Mouse (Mus musculus) forebrain, embryonic 12.5 days (tissue): Measurements from ENCODE around the gene Hspa12a. TPM values are rescaled to one million over a fixed set of nuclear protein-coding genes. Genes with fewer than 3 reads are reported as not detected.

Experiments used
- ATAC-seq: fragments of 200-750 bp; cut with Nextera tagmentation; 2 replicates; pipeline ENCODE4 v1.8.0; 2017; ENCODE audit warnings: moderate TSS enrichment; ENCODE audit not compliant: low FRiP score
- H3K27ac ChIP-seq: fragments of 300-500 bp; sonication (generic); 2 replicates; pipeline ENCODE4 v1.5.1; 2016; ENCODE audit warnings: mild to moderate bottlenecking
- H3K27me3 ChIP-seq: fragments of 300-500 bp; sonication (generic); 2 replicates; pipeline ENCODE4 v1.6.1; 2016; ENCODE audit warnings: mild to moderate bottlenecking
- H3K36me3 ChIP-seq: fragments of 300-500 bp; sonication (generic); replicated peaks from 2 replicates; pipeline ENCODE4 v1.6.1; 2016; ENCODE audit warnings: mild to moderate bottlenecking
- H3K4me1 ChIP-seq: fragments of 300-500 bp; sonication (generic); 2 replicates; pipeline ENCODE4 v1.6.1; 2016
- H3K4me2 ChIP-seq: fragments of 300-500 bp; sonication (generic); 2 replicates; pipeline ENCODE4 v1.6.1; 2016; ENCODE audit warnings: mild to moderate bottlenecking, moderate library complexity
- H3K4me3 ChIP-seq: fragments of 300-500 bp; sonication (generic); replicated peaks from 2 replicates; pipeline ENCODE4 v1.5.1; 2016; ENCODE audit warnings: mild to moderate bottlenecking
- H3K9ac ChIP-seq: fragments of 300-500 bp; sonication (generic); 2 replicates; pipeline ENCODE4 v1.6.1; 2016; ENCODE audit warnings: mild to moderate bottlenecking
- H3K9me3 ChIP-seq: fragments of 300-500 bp; sonication (generic); 2 replicates; pipeline ENCODE4 v1.6.1; 2016
- WGBS: fragments of 180-500 bp; shearing (Covaris S2); methylation state at CpG from one replicate; pipeline ENCODE4 v1.1.7; 2016; 5-methylcytosine and 5-hydroxymethylcytosine counted together
- polyA plus RNA-seq: library from polyadenylated mRNA; unstranded; fragments of >200 nt; fragmentation: Nextera tagmentation; extraction: Ambion mirVana; gene quantifications from 2 replicates; pipeline ENCODE4 v1.2.1, GENCODE M21; 2016

Hspa12a gene
- polyA plus RNA-seq, 1 experiment from 2014 or later: 17.0 TPM

DNA sequence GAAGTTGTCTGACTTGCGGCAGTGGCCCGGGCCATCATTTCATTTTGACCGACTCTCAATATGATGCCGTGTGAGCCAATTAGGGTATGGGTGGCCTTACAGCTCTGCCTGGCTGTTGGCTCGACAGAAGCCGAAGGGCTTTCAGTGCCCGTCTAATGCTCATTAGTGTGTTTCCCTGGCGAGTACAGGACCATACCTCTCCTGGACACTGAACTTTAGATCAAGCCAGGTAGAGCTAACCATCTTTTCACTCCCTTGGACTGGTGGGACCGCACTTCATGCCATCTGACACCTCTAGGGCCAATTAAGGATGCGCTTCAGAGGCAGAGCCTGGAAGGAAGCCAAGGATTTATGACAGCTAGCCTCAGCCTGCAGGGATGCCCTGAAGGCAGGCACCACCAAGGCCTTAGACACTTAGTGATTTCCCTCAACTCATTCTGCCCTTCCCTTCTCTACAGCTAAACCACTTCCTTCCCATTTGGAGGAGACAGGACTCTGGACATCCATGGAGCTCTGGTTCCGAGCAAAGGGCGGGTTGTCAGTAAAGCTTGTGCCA, 148.3 kb downstream of the Hspa12a start:
- Histone ChIP-seq H3K4me2 (no peak overlapping the region), H3K27me3 (no peaks in the 10 kb centered on the region), H3K9ac (no peak overlapping the region), H3K9me3 (no peaks in the 10 kb centered on the region), H3K4me3 (no peak overlapping the region), H3K36me3 (peaks cover 10% of the 10 kb centered on the region), H3K4me1 (peaks cover 10% of the 10 kb centered on the region; the same call in 1 of the 2 replicates), H3K27ac (no peak overlapping the region)
- no peak for ATAC-seq
- 66% methylated on average over 12 of the region's 12 CpGs for WGBS

DNA sequence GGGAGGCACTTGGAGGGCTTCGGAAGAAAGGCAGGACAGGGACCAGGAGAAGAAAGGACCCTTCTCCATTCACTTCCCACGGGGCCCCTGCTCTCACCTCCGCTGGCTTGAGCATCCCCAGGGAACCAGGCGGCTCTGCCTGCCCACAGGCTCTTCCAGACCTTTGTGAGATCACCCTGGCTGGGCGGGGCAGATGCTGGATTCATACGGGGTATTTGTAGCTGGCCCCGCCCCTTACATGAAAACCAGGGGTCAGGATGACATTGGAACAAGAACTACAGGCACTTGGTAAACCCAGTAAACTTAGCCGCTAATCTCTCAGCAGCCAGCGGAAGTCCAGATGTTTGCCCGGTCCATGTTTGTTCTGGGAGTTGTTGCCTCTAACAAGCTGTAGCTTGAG, 149.2 kb downstream of the Hspa12a start, which contains the start of gene 1700019N19Rik:
TSS of gene 1700019N19Rik (minus strand) at position 178 of the 400 bp plus-strand sequence.
- H3K27ac ChIP-seq: no peak within 1 kb of the TSS
- no peak within 1 kb of the TSS for H3K4me3 ChIP-seq
- no peaks in the 10 kb centered on the region for H3K9me3 ChIP-seq
- peaks cover 10% of the 10 kb centered on the region; the same call in 1 of the 2 replicates for H3K4me1 ChIP-seq
- no peak within 1 kb of the TSS for H3K4me2 ChIP-seq
- WGBS: 54% methylated on average over 10 of the region's 10 CpGs
- H3K27me3 ChIP-seq: no peaks in the 10 kb centered on the region
- no peak for ATAC-seq
- H3K36me3 ChIP-seq: peaks cover under 1% of the 10 kb centered on the region; the same call in 1 of the 2 replicates
- H3K9ac ChIP-seq: no peak within 1 kb of the TSS

GRCm38 (mm10) chr19:58789194-58789593, 154.3 kb downstream of the Hspa12a start:
- Histone ChIP-seq H3K4me2 (no peak overlapping the region), H3K27me3 (no peaks in the 10 kb centered on the region), H3K27ac (peak overlapping the region; percentile 46; the same call in 1 of the 2 replicates), H3K36me3 (no peaks in the 10 kb centered on the region), H3K9ac (no peak overlapping the region), H3K9me3 (no peaks in the 10 kb centered on the region), H3K4me1 (no peaks in the 10 kb centered on the region), H3K4me3 (no peak overlapping the region)
- 80% methylated on average over 11 of the region's 11 CpGs for WGBS
- peak; percentile 36; the same call in 1 of the 2 replicates for ATAC-seq

DNA sequence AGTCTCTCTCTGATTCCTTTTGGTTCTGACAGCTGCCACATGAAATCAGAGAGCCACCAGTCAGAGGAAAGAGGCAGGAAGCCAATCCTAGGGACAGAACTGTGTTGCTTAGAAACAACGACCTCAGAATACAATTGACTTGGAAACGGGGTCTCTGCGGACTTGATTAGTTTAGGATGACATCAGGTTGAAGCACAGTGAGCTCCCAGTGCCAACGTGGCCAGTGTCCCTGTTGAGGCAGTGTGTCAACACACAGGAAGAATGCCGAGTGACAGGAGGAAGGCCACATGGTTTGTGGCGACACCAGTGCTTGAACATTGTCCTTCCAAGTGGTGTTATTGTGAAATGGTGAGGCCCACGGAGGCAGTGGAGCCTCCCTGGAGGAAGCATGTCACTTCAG, 159.5 kb downstream of the Hspa12a start:
- no peak overlapping the region for H3K27ac ChIP-seq
- no peak overlapping the region for H3K4me3 ChIP-seq
- no peaks in the 10 kb centered on the region for H3K9me3 ChIP-seq
- ATAC-seq: no peak
- H3K9ac ChIP-seq: no peak overlapping the region
- H3K4me1 ChIP-seq: peaks cover 10% of the 10 kb centered on the region; the same call in 1 of the 2 replicates
- no peak overlapping the region for H3K4me2 ChIP-seq
- H3K27me3 ChIP-seq: no peaks in the 10 kb centered on the region
- WGBS: 36% methylated on average over 7 of the region's 7 CpGs
- no peaks in the 10 kb centered on the region for H3K36me3 ChIP-seq

GRCm38 (mm10) chr19:58781566-58781965, 161.9 kb downstream of the Hspa12a start:
- H3K9me3 ChIP-seq: no peaks in the 10 kb centered on the region
- H3K4me3 ChIP-seq: no peak overlapping the region
- ATAC-seq: no peak
- peaks cover 10% of the 10 kb centered on the region; the same call in 1 of the 2 replicates for H3K4me1 ChIP-seq
- no peaks in the 10 kb centered on the region for H3K36me3 ChIP-seq
- no peaks in the 10 kb centered on the region for H3K27me3 ChIP-seq
- H3K9ac ChIP-seq: no peak overlapping the region
- no peak overlapping the region for H3K27ac ChIP-seq
- 21% methylated on average over 4 of the region's 4 CpGs for WGBS
- no peak overlapping the region for H3K4me2 ChIP-seq

GRCm38 (mm10) chr19:58776461-58776860, 167.0 kb downstream of the Hspa12a start:
- H3K27ac ChIP-seq: no peak overlapping the region
- no peak overlapping the region for H3K9ac ChIP-seq
- H3K4me1 ChIP-seq: 0 out of 2 replicates have a peak, but pooled peaks cover 2% of the 10 kb centered on the region
- no peaks in the 10 kb centered on the region for H3K27me3 ChIP-seq
- no peak for ATAC-seq
- no peak overlapping the region for H3K4me2 ChIP-seq
- WGBS: 81% methylated on average over 5 of the region's 5 CpGs
- no peaks in the 10 kb centered on the region for H3K9me3 ChIP-seq
- H3K4me3 ChIP-seq: no peak overlapping the region
- no peaks in the 10 kb centered on the region for H3K36me3 ChIP-seq

DNA sequence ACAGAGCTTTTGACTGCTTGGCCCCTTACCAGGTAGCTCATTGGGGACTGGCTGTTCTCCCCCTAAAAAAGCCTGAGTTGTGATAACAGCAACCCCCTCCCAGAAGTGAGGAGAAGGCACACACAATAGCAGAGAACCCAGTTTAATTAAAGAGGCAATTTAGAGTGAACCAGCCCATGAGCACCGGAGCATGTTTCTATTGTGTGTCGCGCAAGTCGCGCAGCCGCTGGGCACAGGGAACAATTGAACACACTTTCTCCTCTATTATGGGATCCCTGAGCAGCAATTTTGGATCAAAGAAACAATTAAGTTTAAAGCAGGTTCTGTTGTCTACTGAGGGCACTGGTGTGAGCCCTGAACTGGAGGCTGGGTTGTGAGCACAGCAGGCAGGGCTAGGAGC, 176.1 kb downstream of the Hspa12a start:
- H3K9ac ChIP-seq: no peak overlapping the region
- no peak for ATAC-seq
- H3K4me2 ChIP-seq: no peak overlapping the region
- H3K9me3 ChIP-seq: no peaks in the 10 kb centered on the region
- WGBS: 13% methylated on average over 6 of the region's 6 CpGs
- no peak overlapping the region for H3K27ac ChIP-seq
- no peak overlapping the region for H3K4me3 ChIP-seq
- H3K27me3 ChIP-seq: peaks cover 41% of the 10 kb centered on the region
- H3K4me1 ChIP-seq: peaks cover 13% of the 10 kb centered on the region; the same call in 1 of the 2 replicates
- no peaks in the 10 kb centered on the region for H3K36me3 ChIP-seq

- H3K9me3 ChIP-seq: no peaks in the 10 kb centered on the region
- no peak overlapping the region for H3K27ac ChIP-seq
- no peak overlapping the region for H3K9ac ChIP-seq
- peaks cover 13% of the 10 kb centered on the region; the same call in 1 of the 2 replicates for H3K4me1 ChIP-seq
- 11% methylated on average over 12 of the region's 12 CpGs for WGBS
- H3K36me3 ChIP-seq: no peaks in the 10 kb centered on the region
- peaks cover 31% of the 10 kb centered on the region for H3K27me3 ChIP-seq
- ATAC-seq: peak; percentile 55; the same call in 1 of the 2 replicates
- no peak overlapping the region for H3K4me3 ChIP-seq
- no peak overlapping the region for H3K4me2 ChIP-seq
These were observed 180.5 kb downstream of the Hspa12a start for GRCm38 (mm10) chr19:58762848-58763541.

DNA sequence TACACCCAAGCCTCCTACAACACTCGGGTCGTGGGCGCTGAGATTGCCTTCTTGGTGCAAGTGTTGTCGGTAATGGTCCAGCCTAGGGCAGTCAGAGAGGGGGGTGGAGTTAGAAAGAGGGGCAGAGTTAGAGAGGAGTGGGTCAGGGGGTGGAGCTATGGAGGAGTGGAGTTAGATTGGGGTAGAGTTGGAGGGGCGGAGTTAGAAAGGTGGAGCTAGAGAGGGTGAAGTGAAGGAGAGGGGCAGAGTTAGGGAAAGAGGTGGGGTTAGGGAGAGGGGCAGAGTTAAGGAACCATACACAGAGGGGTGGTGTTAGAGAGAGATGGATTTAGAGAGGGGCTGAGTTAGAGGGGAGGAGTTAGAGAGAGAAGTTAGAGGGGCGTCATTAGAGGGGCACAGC, 181.1 kb downstream of the Hspa12a start:
- H3K36me3 ChIP-seq: no peaks in the 10 kb centered on the region
- no peak overlapping the region for H3K27ac ChIP-seq
- no peak overlapping the region for H3K4me3 ChIP-seq
- peaks cover 26% of the 10 kb centered on the region for H3K27me3 ChIP-seq
- peaks cover 7% of the 10 kb centered on the region; the same call in 1 of the 2 replicates for H3K4me1 ChIP-seq
- H3K4me2 ChIP-seq: no peak overlapping the region
- no peak overlapping the region for H3K9ac ChIP-seq
- WGBS: 25% methylated on average over 6 of the region's 6 CpGs
- H3K9me3 ChIP-seq: no peaks in the 10 kb centered on the region
- ATAC-seq: no peak

DNA sequence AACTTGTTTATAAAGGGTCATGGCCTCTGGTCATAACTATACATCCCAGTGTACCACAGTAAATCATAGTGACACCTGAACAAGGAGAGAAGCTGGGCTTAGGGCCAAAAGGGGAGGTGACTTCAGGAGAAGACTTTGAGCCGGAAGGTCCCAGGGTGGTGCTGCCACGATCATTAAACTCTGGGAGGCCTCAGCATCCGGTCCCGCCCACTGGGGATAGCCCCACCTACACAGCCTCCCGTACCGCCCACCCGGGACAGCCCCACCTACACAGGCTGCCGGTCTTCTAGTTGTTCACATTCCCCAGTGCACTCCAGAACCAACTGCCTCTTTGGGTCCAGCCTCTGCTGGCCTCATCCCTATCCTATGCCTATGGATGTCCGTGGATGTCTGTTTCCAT, 184.0 kb downstream of the Hspa12a start, which contains the start of gene Pnliprp2:
TSS of gene Pnliprp2 (plus strand) at position 297 of the 400 bp plus-strand sequence.
- Histone ChIP-seq H3K36me3 (no peaks in the 10 kb centered on the region), H3K9ac (no peak within 1 kb of the TSS), H3K9me3 (0 out of 2 replicates have a peak, but pooled peaks cover 3% of the 10 kb centered on the region), H3K4me1 (0 out of 2 replicates have a peak, but pooled peaks cover 5% of the 10 kb centered on the region), H3K27ac (no peak within 1 kb of the TSS), H3K4me3 (no peak within 1 kb of the TSS), H3K4me2 (no peak within 1 kb of the TSS), H3K27me3 (peaks cover 7% of the 10 kb centered on the region; the same call in 1 of the 2 replicates)
- 69% methylated on average over 9 of the region's 9 CpGs for WGBS
- ATAC-seq: no peak

DNA sequence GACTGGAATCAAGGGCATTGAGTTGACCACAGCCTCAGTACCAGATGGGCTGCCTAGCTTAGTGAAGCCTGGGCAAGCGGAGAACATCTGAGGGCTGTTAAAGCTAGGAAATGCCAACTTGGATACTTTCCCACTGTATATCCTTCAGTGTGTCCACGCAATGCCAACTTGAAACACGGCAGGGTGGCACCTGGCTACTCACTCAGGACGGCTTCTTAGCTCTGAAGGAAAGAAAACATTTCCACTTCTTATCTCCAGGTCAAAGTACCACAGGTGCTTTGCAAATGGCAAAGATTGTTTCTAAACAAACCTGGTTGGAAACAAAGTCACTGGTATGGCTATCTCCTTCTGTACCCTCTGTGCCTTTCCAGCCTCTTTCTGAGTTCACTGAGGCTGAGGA, 184.6 kb downstream of the Hspa12a start:
- Histone ChIP-seq H3K9me3 (0 out of 2 replicates have a peak, but pooled peaks cover 3% of the 10 kb centered on the region), H3K4me3 (no peak overlapping the region), H3K9ac (no peak overlapping the region), H3K27ac (no peak overlapping the region), H3K27me3 (0 out of 2 replicates have a peak, but pooled peaks cover 3% of the 10 kb centered on the region), H3K36me3 (no peaks in the 10 kb centered on the region), H3K4me2 (no peak overlapping the region), H3K4me1 (0 out of 2 replicates have a peak, but pooled peaks cover 5% of the 10 kb centered on the region)
- WGBS: 92% methylated on average over 4 of the region's 4 CpGs
- ATAC-seq: no peak

- H3K27ac ChIP-seq: no peak overlapping the region
- H3K9ac ChIP-seq: no peak overlapping the region
- 0 out of 2 replicates have a peak, but pooled peaks cover 3% of the 10 kb centered on the region for H3K9me3 ChIP-seq
- no peak overlapping the region for H3K4me2 ChIP-seq
- H3K27me3 ChIP-seq: no peaks in the 10 kb centered on the region
- no peak for ATAC-seq
- WGBS: 80% methylated on average over 2 of the region's 2 CpGs
- H3K4me1 ChIP-seq: no peaks in the 10 kb centered on the region
- H3K36me3 ChIP-seq: no peaks in the 10 kb centered on the region
- no peak overlapping the region for H3K4me3 ChIP-seq
These were observed 191.9 kb downstream of the Hspa12a start for GRCm38 (mm10) chr19:58751504-58751903.
